Mouse (Mus musculus) gastrocnemius, postnatal 25 days (tissue): Measurements from ENCODE around the gene 4933430I17Rik. TPM values are rescaled to one million over a fixed set of nuclear protein-coding genes. Genes with fewer than 3 reads are reported as not detected.

Experiments used
- DNase-seq: peaks from one replicate; pipeline ENCODE4 v3.0.0; 2022
- total RNA-seq, 2 experiments: library from RNA; stranded (reverse); gene quantifications; 1 replicate in 1 of 2; 2 replicates in 1 of 2; pipeline ENCODE4 v1.2.3; 2021

4933430I17Rik gene
- total RNA-seq, 2 experiments from 2014 or later: 0.20 TPM; not detected in 1

DNA sequence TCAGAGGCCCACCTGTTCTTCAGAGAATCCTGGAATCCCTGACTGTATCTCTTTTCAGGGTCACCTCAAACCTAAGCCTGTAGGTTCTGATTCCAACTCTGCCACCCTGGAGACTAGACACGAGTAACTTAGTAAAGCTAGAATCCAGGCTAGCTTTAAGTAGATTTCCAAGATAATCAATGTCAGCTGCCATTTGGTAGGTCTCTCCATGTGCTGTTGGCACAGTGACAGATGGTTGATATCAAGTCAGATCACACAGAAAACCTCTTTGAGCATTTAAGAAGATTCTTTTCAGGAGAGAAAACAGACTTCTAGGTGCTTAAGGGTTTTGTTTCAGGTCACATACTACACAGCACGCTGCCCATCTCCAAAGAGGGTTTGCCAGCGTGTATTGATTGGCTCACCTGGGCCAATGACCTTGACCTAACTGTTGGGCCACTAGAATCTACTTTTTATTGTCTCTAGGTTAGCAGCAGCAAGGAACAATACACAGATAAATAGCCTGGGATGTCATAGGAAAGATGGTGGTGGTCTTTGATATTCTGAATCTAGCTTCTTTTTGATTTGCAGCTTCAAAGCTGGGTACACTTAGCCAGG is 21.7 kb upstream of the 4933430I17Rik start, which contains the start of gene Hdhd3:
TSS of gene Hdhd3 (minus strand) at position 94 of the 597 bp plus-strand sequence.
- DNase-seq: no peak

DNA sequence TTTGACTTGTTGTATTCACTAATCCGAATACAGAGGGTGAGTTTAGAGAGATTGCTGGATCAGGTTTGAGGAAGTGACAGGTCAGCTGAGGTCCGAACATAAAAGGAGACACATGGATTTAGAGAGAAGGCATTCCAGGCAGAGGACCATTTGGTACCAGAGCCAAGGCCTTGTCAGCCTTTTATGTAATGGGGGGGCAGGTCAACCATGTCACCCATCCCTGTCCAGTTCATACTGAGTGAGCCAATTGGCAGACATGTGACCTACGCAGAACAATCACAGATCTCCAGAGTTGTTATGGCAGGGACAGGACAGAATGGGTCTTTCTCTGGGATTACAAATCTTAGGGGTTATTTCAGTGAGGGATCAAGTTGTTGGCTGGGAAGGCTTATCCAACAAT is 19.2 kb upstream of the 4933430I17Rik start:
- no peak for DNase-seq

DNA sequence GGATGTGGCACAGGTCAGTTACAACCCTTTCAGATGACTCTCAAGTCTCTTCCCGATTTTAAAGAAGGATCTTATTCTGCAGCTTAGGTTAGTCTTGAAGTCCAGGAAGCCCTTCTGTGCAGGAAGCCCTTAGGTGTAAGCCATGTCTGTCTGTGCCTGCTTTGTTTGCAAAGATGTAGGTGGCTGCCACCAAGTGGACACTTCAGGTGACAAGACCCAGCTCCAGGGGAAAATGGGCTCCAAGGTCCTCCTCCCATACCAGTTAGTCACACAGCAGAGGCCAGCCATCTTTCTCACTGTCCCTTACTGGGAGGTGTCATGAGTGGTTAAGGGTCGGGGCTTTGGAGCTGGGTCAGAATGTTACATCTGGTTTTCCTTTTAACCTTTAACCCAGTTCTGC is 18.4 kb upstream of the 4933430I17Rik start:
- DNase-seq: no peak

DNA sequence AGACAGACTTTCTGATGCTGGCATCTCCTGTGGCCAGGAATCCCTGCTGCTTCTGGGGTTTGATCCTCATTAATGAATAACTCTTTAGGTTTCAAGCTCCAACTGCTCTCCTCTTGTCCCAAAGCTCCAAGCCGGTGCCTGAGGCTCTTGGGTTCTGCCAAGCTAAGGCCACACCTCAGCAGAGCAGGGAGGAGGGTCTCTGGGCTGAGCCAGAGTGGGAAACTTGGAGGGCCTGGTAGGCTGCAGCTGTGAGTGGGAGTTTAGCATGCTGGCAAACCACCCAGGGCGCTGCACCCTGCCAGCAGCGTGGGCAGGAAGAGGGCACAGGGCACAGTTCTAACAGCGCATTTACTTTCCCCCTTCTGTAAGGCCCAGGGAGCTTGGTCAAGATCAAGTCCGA is 16.3 kb upstream of the 4933430I17Rik start:
- no peak for DNase-seq

DNA sequence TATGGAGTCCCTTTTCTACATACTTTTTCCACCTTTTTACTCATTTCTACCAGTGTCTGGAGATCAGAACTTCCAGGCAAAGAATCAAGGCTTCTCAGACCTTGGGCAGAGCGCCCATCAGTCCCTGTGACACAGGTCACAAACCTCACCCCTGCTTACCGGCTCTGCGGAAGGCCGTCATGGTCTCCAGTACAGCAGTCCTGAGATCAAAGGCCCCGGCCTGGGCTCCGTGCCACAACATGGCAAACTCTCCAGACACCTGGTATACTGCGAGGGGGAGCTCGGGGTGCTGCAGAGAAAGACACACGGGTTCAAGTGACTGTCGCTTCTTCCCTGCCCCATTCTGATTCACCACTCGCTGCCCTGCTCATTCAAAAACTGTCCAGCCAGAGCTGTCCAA is 15.2 kb upstream of the 4933430I17Rik start:
- no peak for DNase-seq

DNA sequence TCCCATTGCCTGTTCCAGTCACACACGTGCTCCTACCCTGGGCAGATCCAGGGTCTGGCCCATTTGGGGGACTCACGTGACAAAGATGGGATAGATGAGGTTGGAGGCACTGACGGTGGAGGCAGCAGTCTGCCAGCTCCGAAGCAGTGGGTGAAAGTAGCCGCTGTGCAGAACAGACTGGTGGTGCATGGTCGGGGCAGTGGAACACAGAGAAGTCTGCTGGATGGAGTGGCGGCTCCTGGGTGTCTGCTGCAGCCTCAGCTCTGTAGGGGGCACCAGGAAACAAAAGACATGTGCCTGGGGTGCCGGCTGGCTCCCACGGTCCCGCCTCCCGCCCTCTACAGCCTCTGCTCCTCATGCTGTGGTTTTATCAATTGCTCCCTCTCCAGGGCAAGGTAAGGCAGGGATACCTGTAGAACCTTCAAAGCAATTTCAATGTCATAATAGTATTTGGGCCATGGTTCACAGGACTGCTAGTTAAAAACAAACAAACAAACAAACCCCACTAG is 11.1 kb upstream of the 4933430I17Rik start:
- no peak for DNase-seq

DNA sequence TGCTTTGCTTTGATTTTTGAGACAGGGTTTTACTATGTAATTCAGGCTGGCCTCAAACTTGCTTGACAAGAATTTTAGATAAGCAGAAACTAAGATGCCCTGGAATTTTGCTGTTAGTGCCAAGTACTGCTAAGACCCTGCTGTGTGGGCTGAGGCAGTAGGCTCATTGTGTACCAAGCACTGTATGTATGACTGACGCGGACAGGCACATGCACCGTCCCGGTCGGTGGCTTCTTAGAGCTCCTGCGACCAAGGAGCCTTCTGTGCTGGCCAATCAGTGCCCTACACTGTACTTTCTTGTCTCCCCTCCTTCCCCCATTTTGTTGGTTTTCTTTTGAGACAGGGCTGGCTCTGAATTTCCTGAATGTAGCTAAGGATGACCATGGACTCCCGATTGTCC is 10.2 kb upstream of the 4933430I17Rik start:
- no peak for DNase-seq

DNA sequence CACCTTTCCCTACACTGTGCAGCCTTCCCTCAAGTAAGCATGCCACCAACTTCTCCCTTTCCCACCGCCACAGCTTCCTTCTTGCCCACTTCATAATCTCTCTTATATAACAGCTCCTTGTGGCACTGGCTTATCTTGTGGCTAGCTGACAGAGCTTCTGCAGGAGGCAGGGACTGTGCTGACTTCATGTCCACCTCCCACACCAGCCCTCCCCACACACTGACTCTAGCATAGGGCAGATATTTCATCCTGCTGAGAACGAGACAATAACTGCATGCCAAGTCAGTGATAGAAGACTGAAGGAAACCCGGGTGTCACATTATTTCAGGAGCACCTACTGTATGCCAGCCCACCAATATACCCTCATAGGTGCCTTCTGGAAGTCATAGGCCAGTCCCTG is 9.7 kb upstream of the 4933430I17Rik start:
- DNase-seq: no peak

DNA sequence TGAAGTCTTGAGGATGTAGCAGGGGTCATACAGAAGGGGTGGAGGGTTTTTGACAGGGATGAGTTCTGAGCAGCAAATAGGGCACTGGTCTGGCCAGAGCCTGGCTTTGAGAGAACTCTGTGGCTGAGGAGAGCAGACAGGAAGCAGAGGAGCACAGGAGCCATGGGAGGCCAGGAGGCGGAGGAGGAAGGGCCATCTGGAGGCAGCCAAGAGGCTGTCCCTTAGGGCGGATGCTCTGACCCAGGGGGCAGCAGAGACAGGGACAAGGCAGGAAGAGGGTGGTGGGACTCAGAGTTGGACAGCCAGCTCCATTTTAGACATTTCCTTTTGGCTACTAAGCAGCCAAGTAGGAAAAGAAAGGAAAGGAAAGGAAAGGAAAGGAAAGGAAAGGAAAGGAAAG is 9.1 kb upstream of the 4933430I17Rik start:
- DNase-seq: peak; percentile 55

DNA sequence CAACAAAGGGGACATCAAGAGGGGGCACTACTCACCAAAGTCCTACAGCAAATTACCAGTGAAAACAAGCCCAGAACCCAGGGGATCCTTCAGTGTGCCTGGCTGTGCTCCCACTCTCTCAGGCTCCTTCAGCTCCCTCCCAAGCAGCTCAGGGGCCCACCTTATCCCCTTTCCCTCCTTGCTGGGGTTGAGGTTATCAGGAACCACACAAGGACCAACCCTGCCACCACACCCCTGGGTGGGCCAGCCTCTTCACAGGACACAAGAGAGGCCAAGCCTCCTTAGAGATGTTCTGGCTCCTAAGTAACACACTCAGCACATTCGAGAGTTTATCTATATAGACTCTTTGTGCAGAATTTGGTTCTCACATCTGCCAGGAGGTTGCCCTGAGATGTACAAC is 8.6 kb upstream of the 4933430I17Rik start:
- DNase-seq: no peak

DNA sequence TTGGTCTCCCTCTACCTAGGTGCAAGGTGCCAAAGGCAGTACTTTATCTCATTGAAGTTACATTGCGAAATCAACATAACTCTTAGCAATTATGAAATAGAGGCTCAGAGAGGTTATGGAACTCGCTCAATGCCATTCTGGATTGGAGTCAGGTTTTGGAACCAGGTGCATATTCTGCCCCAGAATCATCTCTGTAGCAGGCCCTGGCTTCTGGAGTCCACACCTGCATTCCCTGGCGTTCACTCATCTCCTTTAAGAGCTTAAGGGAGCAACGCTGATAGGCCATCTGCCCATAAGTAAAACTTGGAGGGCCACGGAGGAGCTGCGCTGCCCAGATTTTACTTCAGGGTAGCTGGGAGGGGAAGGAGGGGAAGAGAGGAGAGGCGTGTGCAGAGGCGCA is 8.1 kb upstream of the 4933430I17Rik start:
- no peak for DNase-seq

DNA sequence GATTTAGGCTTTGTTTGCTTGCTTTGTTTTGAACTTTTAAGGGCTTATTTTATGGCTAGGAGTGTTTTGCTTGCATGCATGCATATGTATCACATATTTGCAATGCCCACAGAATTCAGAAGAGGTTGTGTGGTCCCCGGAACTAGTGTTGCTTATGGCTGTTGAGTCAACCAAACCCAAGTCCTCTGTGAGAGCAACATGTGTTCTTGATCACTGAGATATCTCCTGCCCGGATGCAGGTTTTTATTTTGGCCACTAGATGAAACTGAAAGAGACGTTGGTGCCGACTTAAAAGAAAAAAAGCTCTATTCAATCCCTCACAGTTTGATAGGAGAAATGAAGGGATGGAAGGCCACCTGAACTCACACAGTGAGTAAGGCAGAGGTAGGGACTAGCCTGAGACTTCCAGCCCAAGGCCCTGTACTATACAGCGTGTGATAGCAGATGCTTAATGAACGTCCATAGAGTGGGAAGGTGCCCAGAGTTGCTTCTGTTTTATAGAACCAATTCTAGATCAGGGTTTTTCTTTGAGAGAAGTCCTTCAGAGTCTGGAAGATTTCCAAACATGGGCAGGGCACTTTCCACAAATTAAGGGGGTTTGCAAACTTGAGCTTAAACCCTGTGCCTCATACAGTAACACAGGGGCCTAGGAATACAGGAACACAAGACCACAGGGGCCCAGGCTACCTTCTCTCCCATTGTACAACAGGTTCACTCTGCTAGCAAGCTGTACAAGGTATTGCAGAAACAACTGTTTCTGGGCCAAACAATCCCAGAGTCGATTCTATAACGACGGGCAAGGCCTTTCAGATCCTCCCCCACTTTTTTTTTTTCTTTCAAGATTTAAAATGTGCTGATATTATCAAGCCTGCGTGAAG is 7.4 kb upstream of the 4933430I17Rik start:
- DNase-seq: no peak

DNA sequence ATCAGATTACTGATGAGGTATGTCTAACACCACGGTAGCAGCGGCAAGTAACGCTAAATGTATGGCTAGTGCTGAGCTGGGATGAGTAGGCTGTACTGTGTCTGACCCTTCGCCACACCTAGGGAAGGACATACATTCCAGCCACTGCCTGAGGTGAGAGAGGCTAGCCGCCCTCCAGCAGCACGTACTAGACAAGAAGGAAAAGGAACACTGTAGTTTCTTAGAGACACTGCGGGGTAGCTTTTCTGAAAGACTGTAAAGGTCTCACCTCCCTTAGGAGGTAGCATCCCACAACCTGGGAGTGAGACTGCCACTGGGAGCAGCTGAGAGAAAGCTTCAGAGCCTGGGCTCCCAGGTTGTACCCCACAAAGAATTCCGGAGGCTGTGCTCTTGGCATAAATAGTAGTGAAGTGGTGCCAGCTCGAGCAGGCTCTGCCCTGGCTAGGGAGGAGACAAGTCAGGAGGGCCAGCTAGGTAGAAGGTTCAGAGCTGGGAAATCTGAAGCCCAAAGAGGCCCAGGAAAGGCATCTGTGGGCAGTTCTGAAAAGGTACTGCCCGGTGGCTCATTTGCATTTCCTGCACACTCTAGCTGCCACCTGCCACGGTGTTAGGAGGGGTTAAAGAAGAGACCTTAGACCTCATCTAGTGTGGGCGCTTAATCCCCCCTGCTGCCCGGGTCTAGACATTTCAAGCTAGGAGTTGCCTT is 6.6 kb upstream of the 4933430I17Rik start:
- peak; percentile 31 for DNase-seq

DNA sequence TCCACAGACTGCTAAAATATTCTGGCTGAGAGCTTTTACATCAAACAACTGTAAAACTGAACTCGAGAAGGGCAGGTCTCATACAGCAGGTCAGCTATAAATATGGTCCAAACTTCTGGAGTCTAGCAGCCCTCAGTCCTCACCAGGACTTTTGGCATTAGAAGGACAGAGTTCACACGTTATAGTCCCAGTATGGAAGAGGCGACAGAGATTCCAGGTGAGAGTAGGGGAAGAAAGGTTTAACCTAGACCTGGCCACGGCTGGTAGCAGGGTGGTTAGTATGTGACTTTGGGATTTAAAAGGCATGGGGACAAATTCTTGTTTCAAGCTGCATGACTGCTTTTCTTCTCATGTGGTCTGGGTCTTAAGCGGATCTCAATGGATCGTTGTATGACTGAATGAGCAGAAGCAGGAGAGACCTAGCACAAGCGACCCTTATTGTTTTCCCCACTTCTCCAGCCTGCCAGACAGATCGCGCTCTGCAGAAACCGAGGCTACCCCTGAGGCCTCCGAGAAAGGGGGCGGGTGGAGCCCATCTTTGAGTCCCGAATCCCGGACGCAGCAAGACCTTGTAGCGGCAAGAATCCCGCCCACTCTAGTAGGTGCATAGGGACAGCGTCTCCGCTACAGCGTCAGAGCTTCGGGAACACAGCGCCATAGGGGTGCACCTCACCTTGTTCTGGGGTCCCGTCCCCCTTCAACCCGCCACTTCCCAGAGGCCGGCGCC is 5.9 kb upstream of the 4933430I17Rik start:
- DNase-seq: no peak

DNA sequence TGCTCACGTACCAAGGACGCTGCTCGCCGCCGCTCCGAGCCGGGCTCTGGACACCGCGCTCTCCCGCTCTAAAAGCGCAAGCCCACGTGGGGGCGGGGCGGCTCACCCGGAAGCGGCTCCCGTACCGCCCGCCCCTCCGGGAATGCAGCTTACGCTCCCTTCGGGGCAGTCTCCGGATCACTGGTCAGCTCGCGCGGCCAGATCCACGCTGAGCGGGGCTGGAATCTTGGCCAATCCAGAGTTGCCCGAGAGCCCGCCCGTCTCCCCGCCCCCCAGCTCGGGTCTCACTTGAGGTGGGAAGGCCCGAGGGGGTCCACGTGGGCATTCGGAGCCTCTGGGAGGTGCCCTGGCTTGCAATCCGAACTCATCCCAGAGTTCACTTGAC is 5.3 kb upstream of the 4933430I17Rik start, which contains the start of gene Alad:
TSS of gene Alad (minus strand) at position 70 of the 385 bp plus-strand sequence.
- DNase-seq: peak; percentile 86

DNA sequence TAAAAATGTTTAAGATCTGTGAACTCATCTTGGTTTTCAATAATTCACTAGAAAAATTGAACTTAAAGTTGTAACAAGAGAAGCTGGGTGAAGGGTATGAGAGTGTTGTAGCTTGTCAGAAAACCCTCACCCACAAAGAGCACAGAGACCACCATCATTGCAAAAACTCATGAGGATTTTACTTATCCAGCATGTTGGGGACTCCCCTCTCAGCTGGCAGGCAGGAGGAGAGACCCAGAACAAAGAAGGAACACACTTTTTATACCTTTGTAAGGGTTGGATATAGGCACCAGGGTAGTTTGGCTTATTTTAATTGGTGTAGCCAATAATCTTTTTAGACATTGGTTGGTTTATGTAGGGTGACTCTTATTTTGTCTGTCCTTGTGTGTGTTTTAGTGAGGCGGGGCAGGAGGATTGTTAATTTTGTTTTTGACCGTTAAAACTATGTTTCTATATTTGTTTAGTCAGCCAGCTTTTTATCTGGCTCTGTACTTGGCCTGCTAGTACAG is 4.2 kb upstream of the 4933430I17Rik start:
- DNase-seq: no peak

DNA sequence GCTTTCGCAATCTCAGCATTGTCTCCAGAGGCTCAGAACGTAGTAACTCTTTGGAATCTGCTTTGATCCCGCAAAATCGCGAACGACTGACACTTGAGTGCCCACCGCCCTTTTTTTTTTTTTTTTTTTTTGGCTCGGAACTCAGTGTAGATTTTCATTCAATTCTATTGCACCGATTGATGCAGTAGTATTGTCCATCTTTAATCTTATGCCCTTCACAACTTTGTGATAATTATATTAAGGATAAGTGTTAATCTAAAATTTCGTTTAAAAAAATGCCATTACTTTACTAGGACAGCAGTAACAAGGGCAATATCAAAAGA is 281 bp downstream of the 4933430I17Rik start:
- no peak for DNase-seq

DNA sequence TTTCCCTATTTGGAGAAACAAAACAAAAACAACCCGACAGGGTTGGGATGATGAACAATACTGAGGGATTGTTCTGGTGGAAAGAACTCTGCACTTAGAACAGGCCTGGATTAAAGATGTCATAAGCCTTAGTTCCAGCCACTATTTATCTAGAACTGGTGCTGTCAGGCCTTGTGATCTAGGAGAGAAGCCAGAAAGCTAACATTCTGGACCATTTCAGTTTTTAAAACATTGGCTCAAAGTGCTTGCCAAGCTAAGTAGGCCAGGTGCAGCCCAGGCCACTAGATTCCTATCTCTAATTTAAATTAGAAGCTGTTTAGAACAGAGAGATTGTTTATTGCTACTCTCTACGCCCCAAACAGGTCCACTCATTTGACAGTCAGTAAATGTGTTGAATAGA is 1.1 kb downstream of the 4933430I17Rik start:
- DNase-seq: no peak

DNA sequence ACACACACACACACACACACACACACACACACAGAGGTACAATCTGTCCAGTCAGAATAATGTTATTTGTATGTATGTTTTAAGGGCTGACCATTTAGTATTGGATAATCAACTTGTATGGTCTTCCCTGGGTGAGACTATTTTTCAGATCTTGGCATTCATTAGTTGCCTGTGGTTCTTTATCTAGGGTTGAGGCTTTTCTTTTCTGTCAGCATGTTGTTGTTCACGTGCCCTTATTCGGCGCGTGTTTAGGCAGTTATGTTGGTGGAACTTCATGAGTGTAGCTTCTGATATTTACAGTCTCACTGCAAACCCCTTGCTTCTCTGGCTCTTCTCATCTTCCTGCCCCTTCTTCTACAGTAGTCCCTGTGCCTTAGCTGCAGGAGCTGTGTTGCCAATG is 2.5 kb downstream of the 4933430I17Rik start:
- DNase-seq: no peak

DNA sequence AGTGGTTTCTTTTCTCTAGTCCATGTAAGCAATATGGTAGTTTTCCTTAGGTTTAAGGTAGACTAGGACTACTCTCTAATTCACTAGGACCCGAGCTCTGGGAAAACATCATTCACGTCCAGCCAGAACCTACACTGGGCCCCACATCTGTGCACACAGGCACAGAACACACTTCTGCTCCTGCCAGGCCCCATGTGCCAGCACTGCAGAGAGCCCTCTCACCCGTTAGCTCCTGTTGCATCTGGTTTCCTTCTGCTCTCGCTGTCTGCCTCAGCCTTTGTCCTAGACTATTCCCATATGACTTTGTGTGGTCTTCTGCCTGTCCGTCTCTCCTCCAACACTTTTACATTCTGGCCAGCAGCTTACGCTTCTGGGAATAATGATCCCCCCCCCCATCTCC is 8.6 kb downstream of the 4933430I17Rik start:
- no peak for DNase-seq

DNA sequence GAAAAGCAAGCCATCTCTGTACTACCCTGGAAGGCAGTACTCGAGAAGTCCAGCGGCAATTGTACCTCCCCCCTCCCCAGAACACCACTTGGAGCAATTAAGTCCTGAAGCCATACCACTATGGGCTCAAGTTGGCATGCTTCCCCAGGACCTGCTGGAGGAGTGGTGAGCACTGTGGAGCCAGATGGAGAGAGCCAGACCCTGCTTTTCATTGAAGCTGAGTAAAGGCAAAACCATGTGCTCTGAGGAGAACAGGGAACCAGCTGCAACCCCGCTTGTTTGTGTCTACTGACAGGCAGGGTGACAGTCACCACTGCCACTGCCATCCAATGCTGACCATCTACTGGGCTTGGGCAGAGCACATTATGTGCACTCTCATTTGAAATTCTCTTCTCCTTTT is 16.6 kb downstream of the 4933430I17Rik start:
- no peak for DNase-seq

DNA sequence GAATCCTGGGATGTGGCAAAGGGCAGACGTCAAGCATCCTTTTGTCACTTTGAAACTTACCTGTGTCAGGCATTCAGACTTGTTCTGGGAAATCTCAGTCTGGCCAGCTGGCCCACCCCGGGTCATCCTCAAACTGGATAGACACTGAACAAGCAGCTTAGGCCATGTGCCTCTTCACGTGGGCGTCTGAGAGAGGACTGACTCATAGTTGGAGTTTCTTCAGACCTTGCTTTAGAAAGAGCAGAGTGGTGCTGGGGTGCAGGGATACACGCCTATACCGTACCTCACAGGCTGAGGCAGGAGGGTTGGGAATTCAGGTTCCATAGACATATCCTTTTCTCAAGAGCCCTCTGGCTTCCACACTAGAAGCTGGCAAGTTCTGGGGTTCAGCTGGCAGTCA is 18.6 kb downstream of the 4933430I17Rik start:
- no peak for DNase-seq
